Mouse (Mus musculus) left cerebral cortex, adult 6 months (tissue): Measurements from ENCODE around the gene 9530068E07Rik. TPM values are rescaled to one million over a fixed set of nuclear protein-coding genes. Genes with fewer than 3 reads are reported as not detected.

ENCODE experiments used
- long read RNA-seq, 2 experiments: library from polyadenylated mRNA; unstranded; transcript quantifications; one replicate each; pipeline ENCODE4 v2.0.0; 2019 to 2020
- polyA plus RNA-seq: library from polyadenylated mRNA; unstranded; fragments of <200 nt; fragmentation: Nextera tagmentation; gene quantifications from 2 replicates; pipeline ENCODE4 v1.2.3, GENCODE M21; 2021

9530068E07Rik gene
- polyA plus RNA-seq = 68.6 and 76.5 TPM in 2 replicates
- long read RNA-seq, experiment 1, transcript 9530068E07Rik-201 (3 exons, 2,467 nt) = major isoform, 841 of 893 reads
- long read RNA-seq, experiment 1, partial matches to known transcripts = 30 of 893 reads
- long read RNA-seq, experiment 1, other reads (novel, unspliced or antisense) = 22 of 893 reads
- long read RNA-seq, experiment 2, transcript 9530068E07Rik-201 (3 exons, 2,467 nt) = major isoform, 71 of 90 reads
- long read RNA-seq, experiment 2, partial matches to known transcripts = 4 of 90 reads
- long read RNA-seq, experiment 2, other reads (novel, unspliced or antisense) = 15 of 90 reads

GRCm38 (mm10) chr11:52395940-52396596, at the start of gene 9530068E07Rik:
TSS of gene 9530068E07Rik (plus strand) at chr11:52396428.

GRCm38 (mm10) chr11:52360471-52361277, 35.6 kb upstream of the 9530068E07Rik start, which contains the start of gene Vdac1:
TSS of gene Vdac1 (plus strand) at chr11:52360860.

Other genes with a start within 250 kb of the 9530068E07Rik start
- gene Olfr1371, start 182.4 kb upstream of the 9530068E07Rik start, polyA plus RNA-seq = not detected in 2 replicates
- gene Skp1a, start 164.4 kb upstream of the 9530068E07Rik start, polyA plus RNA-seq = 867 and 870 TPM in 2 replicates
- gene Tcf7, start 113.4 kb upstream of the 9530068E07Rik start, polyA plus RNA-seq = 0.87 and 3.0 TPM in 2 replicates
- 492 and 591 TPM in 2 replicates for gene Vdac1, start 35.6 kb upstream of the 9530068E07Rik start, polyA plus RNA-seq